ENCODE assay signal across 8 mouse cellular contexts in the genomic region with DNA sequence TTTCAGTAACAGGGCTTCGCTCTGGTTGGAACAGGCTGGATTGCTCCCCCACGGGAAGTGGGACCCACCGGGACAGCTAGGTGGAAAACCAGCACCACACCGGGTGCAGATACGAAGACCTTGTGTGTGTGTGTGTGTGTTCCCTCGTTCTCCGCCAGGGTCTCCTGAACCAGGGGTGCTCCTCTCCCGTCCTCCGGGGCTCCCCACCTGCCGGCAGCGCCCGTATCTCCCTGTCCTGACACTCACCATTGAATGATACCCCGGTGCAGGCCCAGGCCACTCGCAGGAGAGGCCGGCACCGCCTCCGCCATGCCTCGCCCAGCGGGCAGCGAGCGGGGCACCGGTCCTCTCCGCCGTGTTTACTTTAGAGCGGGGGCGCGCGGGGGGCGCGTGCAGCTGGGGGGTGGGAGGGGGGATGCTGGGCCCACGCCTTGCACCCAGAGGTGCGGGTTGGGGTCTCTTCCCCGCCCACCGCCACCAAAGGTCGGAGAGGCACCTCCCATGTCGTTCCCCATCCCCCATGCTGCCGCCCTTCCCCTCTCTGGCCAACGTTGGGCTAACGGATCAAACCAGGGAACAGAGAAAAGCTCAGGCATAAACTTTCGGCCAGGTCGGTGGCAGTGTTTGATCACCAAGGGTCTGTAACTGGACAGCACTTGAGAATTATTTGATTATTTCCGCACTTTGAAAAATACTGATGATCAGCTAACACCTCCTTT. TPM values are rescaled to one million over a fixed set of nuclear protein-coding genes. Genes with fewer than 3 reads are reported as not detected.
DNase-seq lines count a peak whose midpoint lies in the region; ATAC-seq and TF ChIP-seq lines count a peak whose summit lies in the region.

TSS of gene Rfx8 (minus strand) at position 366 of the 719 bp plus-strand sequence.

- no peaks in the 10 kb centered on the region for H3K9me3 ChIP-seq in E14TG2a.4 (ENCODE audit: low read length)
- H3K9me3 ChIP-seq in hindbrain, embryonic 10.5 days: no peaks in the 10 kb centered on the region
- H3K9me3 ChIP-seq in midbrain, embryonic 10.5 days (replicated peaks): no peaks in the 10 kb centered on the region

- ATAC-seq in cerebellum, adult (ENCODE audit: insufficient number of reproducible peaks, low FRiP score, low TSS enrichment): peak; percentile 66
- peak; percentile 32; the same call in 1 of the 2 replicates for ATAC-seq in common myeloid progenitor, adult 5-6 weeks (replicated peaks; ENCODE audit: low read depth, poor library complexity, severe bottlenecking)

- H3K27me3 ChIP-seq in E14TG2a.4 (ENCODE audit: insufficient read depth, low read length): peaks cover 16% of the 10 kb centered on the region
- 0 out of 2 replicates have a peak, but pooled peaks cover 8% of the 10 kb centered on the region for H3K27me3 ChIP-seq in hindbrain, embryonic 10.5 days (ENCODE audit: insufficient read depth, poor library complexity, severe bottlenecking)
- H3K27me3 ChIP-seq in midbrain, embryonic 10.5 days (ENCODE audit: low read depth, poor library complexity, severe bottlenecking): peaks cover 6% of the 10 kb centered on the region; the same call in 1 of the 2 replicates

- peak within 1 kb of the TSS; percentile 76 for H3K4me3 ChIP-seq in E14TG2a.4 (replicated peaks; ENCODE audit: low read length)
- peak within 1 kb of the TSS; percentile 74 for H3K4me3 ChIP-seq in hindbrain, embryonic 10.5 days
- H3K4me3 ChIP-seq in midbrain, embryonic 10.5 days: peak within 1 kb of the TSS; percentile 76

- WGBS in hindbrain, embryonic 10.5 days: 2% methylated on average over 42 of the region's 42 CpGs
- WGBS in midbrain, embryonic 10.5 days: under 1% methylated on average over 42 of the region's 42 CpGs

- no peaks in the 10 kb centered on the region for H3K36me3 ChIP-seq in E14TG2a.4 (ENCODE audit: insufficient read depth, low read length)
- no peaks in the 10 kb centered on the region for H3K36me3 ChIP-seq in hindbrain, embryonic 10.5 days
- H3K36me3 ChIP-seq in midbrain, embryonic 10.5 days: no peaks in the 10 kb centered on the region

- peaks cover 13% of the 10 kb centered on the region for H3K4me1 ChIP-seq in E14TG2a.4 (replicated peaks; ENCODE audit: low read depth, low read length)
- H3K4me1 ChIP-seq in hindbrain, embryonic 10.5 days (replicated peaks): peaks cover 31% of the 10 kb centered on the region
- H3K4me1 ChIP-seq in midbrain, embryonic 10.5 days: peaks cover 13% of the 10 kb centered on the region

- TF ChIP-seq CTCF in E14TG2a.4 (conservative IDR thresholded peaks at IDR 0.05; ENCODE audit: low read length): no peak

- no peak for DNase-seq in cerebellum, postnatal 4 days (ENCODE audit: low spot score in 2 of 2)
- peak; percentile 64 for DNase-seq in hindbrain, embryonic 10.5 days (ENCODE audit: low spot score)
- peak; percentile 65 for DNase-seq in midbrain, embryonic 10.5 days (ENCODE audit: low spot score)
- DNase-seq in T-cell, adult 2 months (ENCODE audit: low spot score): no peak
- no peak for DNase-seq in spleen, postnatal 36 days (ENCODE audit: low spot score in 2 of 2)

- peak within 1 kb of the TSS; percentile 94 for H3K27ac ChIP-seq in hindbrain, embryonic 10.5 days
- H3K27ac ChIP-seq in midbrain, embryonic 10.5 days (replicated peaks): peak within 1 kb of the TSS; percentile 93

RNA-seq across cellular contexts. Expression of gene Rfx8, which starts in this region (rescaled TPM):
- 0.27 TPM in 1 of 2 replicates, not detected in the other for total RNA-seq in common myeloid progenitor, adult 5-6 weeks (2017)
- polyA plus RNA-seq in hindbrain, embryonic 10.5 days (2016; fragmentation: Nextera tagmentation; extraction: Ambion mirVana): 0.12 and 0.22 TPM in 2 replicates
- 0.20 and 0.39 TPM in 2 replicates for polyA plus RNA-seq in midbrain, embryonic 10.5 days (2016; fragmentation: Nextera tagmentation; extraction: Ambion mirVana)

Comparison
In these comparisons a context has a peak if more than half of its experiments do, and no peak if none do; other contexts are left out.
1. Peak in ATAC-seq in common myeloid progenitor, adult 5-6 weeks; RNA of the gene not detected or under 1 TPM.
2. Peak in DNase-seq, H3K4me3 ChIP-seq and H3K27ac ChIP-seq in hindbrain, embryonic 10.5 days; RNA of the gene not detected or under 1 TPM.
3. Peak in DNase-seq, H3K4me3 ChIP-seq and H3K27ac ChIP-seq in midbrain, embryonic 10.5 days; RNA of the gene not detected or under 1 TPM.